Mouse (Mus musculus): Measurements from ENCODE around the gene Calhm2.

Gene Calhm2

GRCm38 (mm10) chr19:47067924-47068611 lies 70.0 kb downstream of the Calhm2 start:
- DNase-seq (ENCODE audit: low spot score), result peak; percentile 88

DNA sequence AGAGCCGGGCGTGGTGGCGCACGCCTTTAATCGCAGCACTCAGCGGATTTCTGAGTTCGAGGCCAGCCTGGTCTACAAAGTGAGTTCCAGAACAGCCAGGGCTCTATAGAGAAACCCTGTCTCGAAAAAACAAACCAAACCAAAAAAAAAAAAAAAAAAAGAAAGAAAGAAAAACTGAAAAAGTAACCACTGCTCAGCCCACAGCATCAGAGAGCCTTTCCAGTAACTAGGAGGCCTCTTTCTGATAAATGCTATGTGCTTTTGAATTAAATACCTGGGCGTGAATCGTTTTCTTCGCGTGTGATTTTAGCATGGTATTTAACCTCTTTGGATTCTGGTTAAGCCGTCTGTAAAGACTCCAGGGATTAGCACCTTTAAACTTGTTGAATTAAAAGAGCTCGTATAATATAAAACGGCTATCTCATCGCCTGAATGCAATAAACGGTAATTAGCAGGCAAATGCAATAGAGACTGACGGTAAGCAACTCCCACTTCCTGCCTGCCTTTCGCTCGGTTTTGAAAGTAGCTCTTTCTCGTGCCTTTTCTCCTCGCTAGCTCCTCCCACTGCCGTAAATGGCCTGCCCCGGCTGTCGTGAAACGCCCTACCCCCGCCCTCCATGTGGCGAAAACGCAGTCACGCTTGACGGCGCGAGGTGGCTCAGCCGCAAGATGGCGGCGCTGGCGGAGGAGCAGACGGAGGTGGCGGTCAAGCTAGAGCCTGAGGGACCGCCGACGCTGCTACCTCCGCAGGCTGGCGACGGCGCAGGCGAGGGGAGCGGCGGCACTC lies 70.8 kb downstream of the Calhm2 start, which contains the start of gene Taf5:
Taf5 (plus strand) TSS at position 651 of the 787 bp plus-strand sequence.
- peak; percentile 98 for DNase-seq (ENCODE audit: low spot score)

DNA sequence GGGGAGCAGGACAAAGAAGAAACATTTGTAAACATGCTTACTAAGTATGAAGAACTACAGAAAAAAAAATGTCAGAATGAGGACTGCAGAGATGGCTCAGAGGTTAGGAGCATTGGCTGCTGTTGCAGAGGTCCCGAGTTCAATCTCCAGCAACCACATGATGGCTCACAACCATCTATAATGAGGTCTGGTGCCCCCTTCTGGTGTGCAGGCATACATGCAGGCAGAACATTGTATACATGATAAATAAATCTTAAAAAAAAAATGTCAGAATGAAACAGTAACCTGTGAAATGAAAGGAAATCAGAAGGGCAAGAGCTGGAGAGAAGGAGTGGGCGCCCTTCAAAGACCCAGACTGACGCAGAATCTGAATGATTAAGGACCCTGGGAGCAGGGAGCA lies 72.2 kb downstream of the Calhm2 start:
- no peak for DNase-seq (ENCODE audit: low spot score)

- no peak for DNase-seq (ENCODE audit: low spot score)
Observed at GRCm38 (mm10) chr19:47057684-47058083, 80.4 kb downstream of the Calhm2 start.
